24 mouse cellular contexts compared by ENCODE assay signal in the genomic region with DNA sequence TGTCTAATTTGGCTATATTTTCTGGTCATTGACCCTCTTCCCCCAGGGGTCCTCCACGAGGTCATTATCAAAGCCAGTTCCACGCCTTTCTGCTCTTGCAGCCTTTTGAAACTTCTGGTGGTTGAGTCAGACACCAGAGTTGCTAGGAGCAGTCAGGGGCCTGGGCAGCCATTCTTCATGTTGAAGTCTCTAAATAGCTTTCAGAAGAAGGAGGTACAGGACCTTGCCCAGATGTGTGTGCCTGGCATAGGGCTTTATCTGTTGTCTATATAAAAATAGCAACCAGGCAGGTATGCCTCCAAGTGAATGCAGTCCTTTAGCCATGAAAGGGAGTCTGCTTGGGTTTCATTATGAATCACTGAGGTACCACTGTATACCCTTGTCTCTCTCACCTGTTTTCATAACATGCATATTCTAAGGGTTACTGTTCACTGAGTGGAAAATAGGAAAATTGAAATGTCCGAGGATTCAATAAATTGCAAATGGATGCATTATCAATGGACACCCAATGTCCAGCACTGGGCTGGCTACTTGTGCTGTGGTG.
A peak's percentile ranks its signal among the peaks of the same experiment; 100 is the strongest.
DNase-seq lines count a peak whose midpoint lies in the region; ATAC-seq lines count a peak whose summit lies in the region.
"Had no signal": no experiment of that assay in that cellular context is flagged by ENCODE, and none has a peak within 500 bp of the region (broad histone marks: within the 10 kb centered on the region; RNA-seq: fewer than 3 reads in every experiment).

No protein-coding gene starts in this region.

- 65% methylated on average over 3 of the region's 3 CpGs for WGBS in forebrain, embryonic 11.5 days
- WGBS in forebrain, embryonic 13.5 days = 70% methylated on average over 3 of the region's 3 CpGs

- ATAC-seq in forebrain, embryonic 11.5 days (replicated peaks; ENCODE audit: low FRiP score) = no peak
- ATAC-seq in forebrain, embryonic 13.5 days = no peak
- ATAC-seq: activated CD4-positive, CD25-positive, alpha-beta regulatory T cell, adult 4 months; forebrain, embryonic 15.5 days; hindbrain, embryonic 16.5 days; intestine, embryonic 15.5 days had no signal

- H3K4me1 ChIP-seq in forebrain, embryonic 11.5 days (replicated peaks; ENCODE audit: control insufficient read depth, insufficient read depth, low read length) = no peaks in the 10 kb centered on the region
- no peaks in the 10 kb centered on the region for H3K4me1 ChIP-seq in forebrain, embryonic 13.5 days
- H3K4me1 ChIP-seq: forebrain, embryonic 15.5 days; intestine, embryonic 15.5 days had no signal

- H3K27me3 ChIP-seq in forebrain, embryonic 11.5 days (ENCODE audit: control insufficient read depth, insufficient read depth, low read length) = no peaks in the 10 kb centered on the region
- H3K27me3 ChIP-seq in forebrain, embryonic 13.5 days = no peaks in the 10 kb centered on the region
- H3K27me3 ChIP-seq: forebrain, embryonic 15.5 days; hindbrain, embryonic 13.5 days; intestine, embryonic 15.5 days; kidney, embryonic 15.5 days had no signal

- intact Hi-C loops in heart, postnatal 10 days (cut with DNase I) = loop anchor here (10.0 kb wide), 1 partner anchor 142 kb away; a partner anchor contains a TSS

- no peaks in the 10 kb centered on the region for H3K36me3 ChIP-seq in forebrain, embryonic 11.5 days (ENCODE audit: control insufficient read depth, insufficient read depth, low read length)
- no peaks in the 10 kb centered on the region for H3K36me3 ChIP-seq in forebrain, embryonic 13.5 days (ENCODE audit: poor library complexity, severe bottlenecking)
- H3K36me3 ChIP-seq: forebrain, embryonic 10.5 days; forebrain, embryonic 15.5 days; hindbrain, embryonic 10.5 days; hindbrain, embryonic 13.5 days; intestine, embryonic 15.5 days; kidney, embryonic 15.5 days had no signal

- no peak overlapping the region for H3K4me3 ChIP-seq in forebrain, embryonic 11.5 days (ENCODE audit: low read depth, low read length)
- no peak overlapping the region for H3K4me3 ChIP-seq in forebrain, embryonic 13.5 days
- H3K4me3 ChIP-seq: forebrain, embryonic 10.5 days; forebrain, embryonic 15.5 days; heart, adult 2 months; hindbrain, embryonic 10.5 days; hindbrain, embryonic 13.5 days; intestine, embryonic 15.5 days; kidney, embryonic 15.5 days had no signal

- no peak overlapping the region for H3K27ac ChIP-seq in forebrain, embryonic 11.5 days (ENCODE audit: low read depth, low read length)
- H3K27ac ChIP-seq in forebrain, embryonic 13.5 days = no peak overlapping the region
- H3K27ac ChIP-seq: forebrain, embryonic 10.5 days; forebrain, embryonic 15.5 days; hindbrain, embryonic 10.5 days; hindbrain, embryonic 13.5 days; intestine, embryonic 15.5 days; kidney, embryonic 15.5 days had no signal

- H3K9me3 ChIP-seq in forebrain, embryonic 11.5 days (ENCODE audit: control insufficient read depth, low read length) = no peaks in the 10 kb centered on the region
- no peaks in the 10 kb centered on the region for H3K9me3 ChIP-seq in forebrain, embryonic 13.5 days (replicated peaks)
- H3K9me3 ChIP-seq: forebrain, embryonic 10.5 days; forebrain, embryonic 15.5 days; hindbrain, embryonic 10.5 days; hindbrain, embryonic 13.5 days; intestine, embryonic 15.5 days; kidney, embryonic 15.5 days had no signal

- no peak overlapping the region for H3K4me2 ChIP-seq in forebrain, embryonic 11.5 days (ENCODE audit: low read depth, low read length, severe bottlenecking)
- no peak overlapping the region for H3K4me2 ChIP-seq in forebrain, embryonic 13.5 days
- H3K4me2 ChIP-seq: forebrain, embryonic 15.5 days; hindbrain, embryonic 13.5 days; intestine, embryonic 15.5 days; kidney, embryonic 15.5 days had no signal

- H3K9ac ChIP-seq in forebrain, embryonic 11.5 days (ENCODE audit: low read length) = no peak overlapping the region
- H3K9ac ChIP-seq in forebrain, embryonic 13.5 days = no peak overlapping the region
- H3K9ac ChIP-seq: forebrain, embryonic 15.5 days; hindbrain, embryonic 13.5 days; intestine, embryonic 15.5 days; kidney, embryonic 15.5 days had no signal

- peak; percentile 44 for DNase-seq in adrenal gland, adult 2 months
- DNase-seq in adrenal gland, postnatal 25 days = no peak
- peak; percentile 29 for DNase-seq in forebrain, embryonic 11.5 days (ENCODE audit: low spot score)
- DNase-seq in heart, postnatal 10 days = peak; percentile 37 to 41
- DNase-seq in heart, adult 8-10 months (ENCODE audit: low spot score) = no peak
- DNase-seq in kidney, postnatal 25 days = no peak
- DNase-seq: B cell, adult 2 months; cerebellum, adult 11-12 months; cerebellum, adult 9-10 months; cerebellum, postnatal 14 days; gastrocnemius, postnatal 25 days; heart, postnatal 36 days; kidney, adult 11 months; kidney, adult 8-10 months had no signal

Comparison
In these comparisons a context has a peak if more than half of its experiments do, and no peak if none do; other contexts are left out.
1. DNase-seq: peak in adrenal gland, adult 2 months (single experiment), forebrain, embryonic 11.5 days (single experiment) and heart, postnatal 10 days (2 of 2); none in adrenal gland, postnatal 25 days (single experiment), heart, adult 8-10 months (single experiment) and kidney, postnatal 25 days (0 of 2).